Mouse (Mus musculus) liver, embryonic 14.5 days (tissue): ENCODE measurements around the gene Ttll2. TPM values are rescaled to one million over a fixed set of nuclear protein-coding genes. Genes with fewer than 3 reads are reported as not detected.
"Not testable (repeated sequence)": the region's sequence is repeated elsewhere in the genome, so short reads cannot be mapped to it uniquely, and the experiment has no call there.

ENCODE experiments used
- ATAC-seq: fragments of 200-750 bp; cut with Nextera tagmentation; 2 replicates; pipeline ENCODE4 v1.8.0; 2017; ENCODE audit warnings: moderate number of reproducible peaks, mild to moderate bottlenecking, moderate library complexity; ENCODE audit not compliant: insufficient read depth
- DNase-seq, 3 experiments: peaks; one replicate each; pipeline ENCODE4 v3.0.0-alpha.2; 2012 to 2013; ENCODE audit warnings: low read depth in 3 of 3, low spot score in 3 of 3
- H3K27ac ChIP-seq: fragments of 300-500 bp; sonication (generic); 2 replicates; pipeline ENCODE4 v1.5.1; 2014; ENCODE audit warnings: moderate library complexity, mild to moderate bottlenecking, control low read depth, inconsistent platforms
- H3K27me3 ChIP-seq: fragments of 300-500 bp; sonication (generic); 2 replicates; pipeline ENCODE4 v1.6.1; 2014; ENCODE audit warnings: mild to moderate bottlenecking, low read length, moderate library complexity; ENCODE audit not compliant: control insufficient read depth, insufficient read depth
- H3K36me3 ChIP-seq: fragments of 300-500 bp; sonication (generic); replicated peaks from 2 replicates; pipeline ENCODE4 v1.6.1; 2014; ENCODE audit warnings: low read depth; ENCODE audit not compliant: control insufficient read depth, insufficient read depth
- H3K4me1 ChIP-seq, 2 experiments: fragments of 200-500 bp in 1 of 2; fragments of 300-500 bp in 1 of 2; sonication (generic) in 1 of 2; replicated peaks; 2 replicates each; pipeline ENCODE4 v1.6.1; 2012 to 2014; ENCODE audit warnings: antibody characterized with exemption in 1 of 2, inconsistent platforms in 1 of 2, low read length in 1 of 2; ENCODE audit not compliant: control insufficient read depth in 2 of 2, insufficient read depth in 2 of 2
- H3K4me2 ChIP-seq: fragments of 300-500 bp; sonication (generic); 2 replicates; pipeline ENCODE4 v1.6.1; 2014; ENCODE audit warnings: low read depth, mild to moderate bottlenecking, control low read depth, moderate library complexity
- H3K4me3 ChIP-seq, 2 experiments: fragments of 200-500 bp in 1 of 2; fragments of 300-500 bp in 1 of 2; sonication (generic) in 1 of 2; 2 replicates each; pipeline ENCODE4 v1.5.1; 2012 to 2014; ENCODE audit warnings: low read depth in 2 of 2, low read length in 2 of 2, mild to moderate bottlenecking in 2 of 2, control low read depth in 1 of 2, inconsistent platforms in 1 of 2, moderate library complexity in 1 of 2; ENCODE audit not compliant: insufficient read depth in 1 of 2
- H3K9ac ChIP-seq: fragments of 300-500 bp; sonication (generic); replicated peaks from 2 replicates; pipeline ENCODE4 v1.6.1; 2014; ENCODE audit warnings: mild to moderate bottlenecking, control low read depth, moderate library complexity
- H3K9me3 ChIP-seq: fragments of 300-500 bp; sonication (generic); 2 replicates; pipeline ENCODE4 v1.6.1; 2016; ENCODE audit warnings: low read length, mixed read lengths; ENCODE audit not compliant: control insufficient read depth
- WGBS: fragments of 180-500 bp; shearing (Covaris S2); extraction: QIAGEN DNeasy Blood & Tissue Kit; methylation state at CpG from one replicate; pipeline ENCODE4 v1.1.7; 2014; ENCODE audit not compliant: insufficient replicate concordance; 5-methylcytosine and 5-hydroxymethylcytosine counted together
- polyA plus RNA-seq, 2 experiments: library from polyadenylated mRNA; depleted of rRNA in 1 of 2; stranded (reverse) in 1 of 2; unstranded in 1 of 2; fragments of >200 nt; fragmentation: Nextera tagmentation in 1 of 2; extraction: Ambion mirVana in 1 of 2; gene quantifications; 2 replicates each; pipeline versions ENCODE4 v1.2.1 to v1.2.3; 2012 to 2014

Ttll2 gene
- polyA plus RNA-seq (2012; rRNA removed): 0.02 TPM in 1 of 2 replicates, not detected in the other
- not detected in 2 replicates for polyA plus RNA-seq (2014; fragmentation: Nextera tagmentation; extraction: Ambion mirVana)

DNA sequence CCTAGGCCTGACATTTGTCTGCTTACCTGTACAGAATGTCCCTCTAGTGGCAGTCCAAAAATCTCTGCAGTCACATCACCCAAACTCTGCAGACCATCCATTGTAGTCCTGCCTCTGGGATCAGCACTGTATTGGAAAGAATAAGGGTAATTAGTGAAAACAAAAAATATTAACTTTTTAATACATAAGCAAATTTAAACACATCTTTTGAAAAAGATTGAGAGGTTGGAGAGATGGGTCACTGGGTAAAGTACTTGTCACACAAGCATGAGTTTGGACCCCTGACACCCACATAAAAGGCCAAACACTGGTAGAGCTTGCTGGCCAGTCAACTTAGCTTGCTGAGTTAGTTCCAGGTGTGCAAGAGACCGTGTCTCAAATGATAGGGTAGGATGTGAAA lies at the start of gene Ttll2:
Gene Ttll2, minus strand, starts transcription at position 101 of the 400 bp plus-strand sequence.
- H3K27ac ChIP-seq, H3K27me3 ChIP-seq, H3K36me3 ChIP-seq, ATAC-seq, H3K9ac ChIP-seq, DNase-seq, H3K4me3 ChIP-seq, H3K4me1 ChIP-seq, H3K4me2 ChIP-seq, H3K9me3 ChIP-seq: not testable (repeated sequence)
- WGBS: 71% methylated on average over 1 of the region's 1 CpGs

DNA sequence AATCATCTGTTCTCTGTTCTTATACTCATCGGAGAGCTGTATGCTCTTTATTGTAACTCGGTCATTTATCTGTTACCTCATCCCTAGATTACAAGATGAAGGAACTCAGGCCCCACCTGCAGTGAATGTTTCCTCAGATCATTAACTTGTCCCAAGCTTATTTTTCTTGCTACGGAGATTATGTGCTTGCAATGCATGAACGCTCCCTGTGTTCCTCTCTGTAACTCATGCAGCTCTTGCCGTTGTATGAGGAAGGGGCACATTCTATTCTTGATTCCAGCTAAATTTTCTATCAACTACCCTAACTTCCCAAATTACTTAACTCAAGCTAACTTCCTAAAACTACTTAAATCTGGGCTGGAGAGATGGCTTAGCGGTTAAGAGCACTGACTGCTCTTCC lies 47.3 kb upstream of the Ttll2 start:
- not testable (repeated sequence) for H3K27me3 ChIP-seq, H3K4me1 ChIP-seq, DNase-seq, H3K27ac ChIP-seq, H3K4me2 ChIP-seq, H3K4me3 ChIP-seq, H3K9me3 ChIP-seq, H3K36me3 ChIP-seq, ATAC-seq, H3K9ac ChIP-seq
- 77% methylated on average over 6 of the region's 6 CpGs for WGBS

GRCm38 (mm10) chr17:7398198-7398847 lies 45.8 kb upstream of the Ttll2 start:
- 27% methylated on average over 6 of the region's 6 CpGs for WGBS
- not testable (repeated sequence) for H3K9me3 ChIP-seq, H3K4me2 ChIP-seq, H3K36me3 ChIP-seq, H3K27me3 ChIP-seq, H3K9ac ChIP-seq, H3K27ac ChIP-seq, DNase-seq, H3K4me1 ChIP-seq, H3K4me3 ChIP-seq, ATAC-seq

DNA sequence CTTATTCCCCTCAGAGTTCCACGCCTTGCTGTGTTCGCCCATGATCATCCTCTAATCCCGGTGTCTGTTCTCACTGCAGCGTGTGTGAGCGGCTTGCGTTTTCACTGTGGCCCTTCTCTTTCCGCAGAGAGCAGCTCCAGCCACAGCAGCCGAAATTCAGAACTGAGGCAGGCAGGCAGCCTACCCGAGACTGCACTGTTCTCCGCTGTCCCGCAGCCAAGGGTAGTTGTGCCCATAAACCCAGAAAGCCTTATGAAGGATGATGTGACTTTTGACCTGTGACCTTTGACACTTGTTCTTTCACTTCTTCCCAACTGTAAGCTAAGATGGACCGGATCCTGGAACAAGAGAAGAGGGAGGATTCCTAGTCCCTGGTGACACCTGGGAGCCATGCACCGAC lies 44.6 kb upstream of the Ttll2 start:
- WGBS: 78% methylated on average over 12 of the region's 13 CpGs

DNA sequence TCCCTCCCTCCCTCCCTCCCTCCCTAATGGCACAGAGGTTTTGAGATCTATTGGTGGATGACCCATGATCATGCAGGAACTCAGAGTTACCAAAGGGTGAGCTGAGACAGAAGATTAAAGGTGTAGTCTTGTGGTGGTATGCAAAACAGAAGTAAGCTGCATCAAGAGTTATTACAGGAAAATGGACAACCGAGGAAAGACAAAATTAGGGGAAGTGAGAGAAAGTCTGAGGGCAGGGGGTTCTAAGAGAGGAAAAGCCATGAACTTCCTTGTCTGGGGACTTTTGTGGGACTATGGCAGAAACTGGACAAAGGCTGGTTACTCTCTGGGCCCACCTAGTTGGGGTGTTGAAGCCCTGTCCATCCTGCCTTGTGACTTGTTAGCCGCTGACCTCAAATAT lies 43.8 kb upstream of the Ttll2 start:
- not testable (repeated sequence) for H3K4me3 ChIP-seq, DNase-seq, H3K9ac ChIP-seq, H3K36me3 ChIP-seq, ATAC-seq, H3K27me3 ChIP-seq, H3K9me3 ChIP-seq, H3K27ac ChIP-seq, H3K4me1 ChIP-seq, H3K4me2 ChIP-seq
- no CpG with 5 or more reads among the region's 2 CpGs for WGBS

More for the DNA sequence above, 44.6 kb upstream of the Ttll2 start:
- not testable (repeated sequence) for H3K4me1 ChIP-seq, H3K27ac ChIP-seq, H3K36me3 ChIP-seq, H3K9me3 ChIP-seq, ATAC-seq, H3K9ac ChIP-seq, DNase-seq, H3K4me3 ChIP-seq, H3K27me3 ChIP-seq, H3K4me2 ChIP-seq

GRCm38 (mm10) chr17:7395671-7396070 lies 43.2 kb upstream of the Ttll2 start:
- WGBS: 78% methylated on average over 7 of the region's 8 CpGs
- not testable (repeated sequence) for H3K27ac ChIP-seq, H3K4me2 ChIP-seq, DNase-seq, H3K9ac ChIP-seq, H3K27me3 ChIP-seq, H3K36me3 ChIP-seq, H3K4me1 ChIP-seq, ATAC-seq, H3K4me3 ChIP-seq, H3K9me3 ChIP-seq

- not testable (repeated sequence) for DNase-seq, H3K4me2 ChIP-seq, H3K4me3 ChIP-seq, H3K9ac ChIP-seq, H3K36me3 ChIP-seq, H3K4me1 ChIP-seq, H3K27me3 ChIP-seq, ATAC-seq, H3K27ac ChIP-seq, H3K9me3 ChIP-seq
- 69% methylated on average over 7 of the region's 7 CpGs for WGBS
Observed at GRCm38 (mm10) chr17:7395116-7395515, 42.6 kb upstream of the Ttll2 start.

GRCm38 (mm10) chr17:7389898-7390297 lies 37.4 kb upstream of the Ttll2 start:
- DNase-seq, ATAC-seq, H3K27me3 ChIP-seq, H3K4me1 ChIP-seq, H3K36me3 ChIP-seq, H3K9ac ChIP-seq, H3K27ac ChIP-seq, H3K4me3 ChIP-seq, H3K9me3 ChIP-seq, H3K4me2 ChIP-seq: not testable (repeated sequence)
- 51% methylated on average over 7 of the region's 7 CpGs for WGBS
